Mouse (Mus musculus) gastrocnemius, postnatal 36 days (tissue): ENCODE results near the gene Fbxw28. TPM values are rescaled to one million over a fixed set of nuclear protein-coding genes. Genes with fewer than 3 reads are reported as not detected.
"Not testable (repeated sequence)": the region's sequence is repeated elsewhere in the genome, so short reads cannot be mapped to it uniquely, and the experiment has no call there.

Source experiments
- DNase-seq, 2 experiments: peaks; one replicate each; pipeline ENCODE4 v3.0.0; 2022
- intact Hi-C: fragments of 180-260 bp; cut with DNase I; formaldehyde crosslinking; loops from one replicate; pipeline ENCODE4 v1.15.1; 2025
- long read RNA-seq, 2 experiments: library from polyadenylated mRNA; stranded (forward); transcript quantifications; one replicate each; pipeline ENCODE4 v2.0.0; 2021
- total RNA-seq, 2 experiments: library from RNA; stranded (reverse); gene quantifications; 2 replicates each; pipeline ENCODE4 v1.2.3; 2021

The Fbxw28 gene
- total RNA-seq = not detected
- long read RNA-seq, experiment 1 = 0 reads
- long read RNA-seq, experiment 2 = 0 reads

DNA sequence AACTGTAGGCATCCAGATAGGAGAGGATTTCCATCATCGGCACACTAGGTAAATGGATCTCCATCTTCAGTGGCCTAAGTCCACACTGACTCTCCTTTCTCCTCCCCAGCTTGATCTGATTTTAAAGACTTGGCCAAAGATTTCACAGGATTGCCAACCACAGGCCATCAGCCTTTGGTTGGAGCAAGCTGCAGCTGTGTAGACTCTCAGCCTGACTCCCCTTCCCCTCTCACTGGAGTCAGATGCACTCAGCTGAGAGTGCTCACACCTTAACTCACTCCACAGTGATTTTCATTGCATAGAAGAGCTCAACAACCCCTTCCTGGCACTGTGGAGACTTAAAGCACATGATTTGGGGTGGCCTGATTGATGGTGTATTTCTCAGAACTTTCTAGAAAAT lies at the start of gene Fbxw28:
Fbxw28 (minus strand) TSS at position 101 of the 400 bp plus-strand sequence.
- intact Hi-C loops, DNase-seq: not testable (repeated sequence)

DNA sequence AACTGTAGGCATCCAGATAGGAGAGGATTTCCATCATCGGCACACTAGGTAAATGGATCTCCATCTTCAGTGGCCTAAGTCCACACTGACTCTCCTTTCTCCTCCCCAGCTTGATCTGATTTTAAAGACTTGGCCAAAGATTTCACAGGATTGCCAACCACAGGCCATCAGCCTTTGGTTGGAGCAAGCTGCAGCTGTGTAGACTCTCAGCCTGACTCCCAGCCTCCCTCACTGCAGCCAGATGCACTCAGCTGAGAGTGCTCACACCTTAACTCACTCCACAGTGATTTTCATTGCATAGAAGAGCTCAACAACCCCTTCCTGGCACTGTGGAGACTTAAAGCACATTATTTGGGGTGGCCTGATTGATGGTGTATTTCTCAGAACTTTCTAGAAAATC lies 51.9 kb downstream of the Fbxw28 start, which contains the start of gene Fbxw14:
Fbxw14 (minus strand) TSS at position 101 of the 400 bp plus-strand sequence.
- intact Hi-C loops, DNase-seq: not testable (repeated sequence)

Other genes starting within 250 kb of the Fbxw28 start
- under 1 TPM; 0.64 to 0.99 TPM for gene Plxnb1, start 244.3 kb downstream of the Fbxw28 start, total RNA-seq
- not detected for gene Fbxw21, start 177.6 kb downstream of the Fbxw28 start, total RNA-seq
- gene Fbxw13, start 143.7 kb downstream of the Fbxw28 start, total RNA-seq = not detected
- not detected for gene Fbxw20, start 104.9 kb downstream of the Fbxw28 start, total RNA-seq
- gene Fbxw14, start 52.0 kb downstream of the Fbxw28 start, total RNA-seq = not detected
- gene Fbxw22, start 64.6 kb upstream of the Fbxw28 start, total RNA-seq = not detected
- gene Fbxw16, start 109.5 kb upstream of the Fbxw28 start, total RNA-seq = not detected
- not detected for gene Fbxw19, start 156.2 kb upstream of the Fbxw28 start, total RNA-seq
- not detected for gene Fbxw15, start 228.6 kb upstream of the Fbxw28 start, total RNA-seq